Mouse (Mus musculus): ENCODE measurements at regions not wholly inside any gene's neighbourhood (a gene's known extent, or its start where the extent isn't known, plus 50 kb on each side); places are given as distances from the start of the nearest gene placed in this dataset.
A peak's percentile ranks its signal among the peaks of the same experiment; 100 is the strongest.

- no peak for TF ChIP-seq CTCF (IDR thresholded peaks at IDR 0.05; ENCODE audit: borderline replicate concordance, insufficient read depth, low read depth, low read length)
- no peak for TF ChIP-seq POLR2A (IDR thresholded peaks at IDR 0.05; ENCODE audit: borderline replicate concordance, insufficient read depth, low read length)
- H3K4me3 ChIP-seq (replicated peaks; ENCODE audit: insufficient read depth, low read depth, low read length) = no peak overlapping the region
- DNase-seq = peak in 1 of 2 experiments; percentile 48
- H3K27me3 ChIP-seq (ENCODE audit: control insufficient read depth, insufficient read depth, low read length) = no peaks in the 10 kb centered on the region
- no peaks in the 10 kb centered on the region; the same call in 1 of the 2 replicates for H3K4me1 ChIP-seq (ENCODE audit: control insufficient read depth, insufficient read depth, low read length)
- 15% methylated on average over 3 of the region's 3 CpGs for WGBS
- no peak overlapping the region for H3K27ac ChIP-seq (ENCODE audit: insufficient read depth, low read length)
These were observed 1657.6 kb upstream of the Tmeff2 start for GRCm38 (mm10) chr1:49242806-49243205.
